Mouse (Mus musculus) adrenal gland, postnatal 10 days (tissue): Measurements from ENCODE around the gene Cdk14. TPM values are rescaled to one million over a fixed set of nuclear protein-coding genes. Genes with fewer than 3 reads are reported as not detected.
"Not testable (repeated sequence)": the region's sequence is repeated elsewhere in the genome, so short reads cannot be mapped to it uniquely, and the experiment has no call there.

Experiments used
- DNase-seq: peaks from one replicate; pipeline ENCODE4 v3.0.0; 2021; ENCODE audit warnings: mixed read lengths
- total RNA-seq, 2 experiments: library from RNA; stranded (reverse); gene quantifications; 2 replicates each; pipeline ENCODE4 v1.2.3; 2021

Gene Cdk14
- total RNA-seq, 2 experiments from 2014 or later = 17.8 to 21.9 TPM

- no peak for DNase-seq
Measured at GRCm38 (mm10) chr5:5261725-5262296, 158.3 kb downstream of the Cdk14 start.

GRCm38 (mm10) chr5:5260966-5261724, 159.0 kb downstream of the Cdk14 start:
- DNase-seq = no peak

GRCm38 (mm10) chr5:5260309-5260708, 159.8 kb downstream of the Cdk14 start:
- DNase-seq = no peak

- DNase-seq = no peak
Measured at GRCm38 (mm10) chr5:5254391-5254790, 165.7 kb downstream of the Cdk14 start.

- no peak for DNase-seq
Measured at GRCm38 (mm10) chr5:5253177-5253576, 166.9 kb downstream of the Cdk14 start.

- no peak for DNase-seq
Measured at GRCm38 (mm10) chr5:5247671-5248070, 172.4 kb downstream of the Cdk14 start.

- DNase-seq = no peak
Measured at GRCm38 (mm10) chr5:5246534-5247175, 173.5 kb downstream of the Cdk14 start.

- no peak for DNase-seq
Measured at GRCm38 (mm10) chr5:5245182-5245581, 174.9 kb downstream of the Cdk14 start.

GRCm38 (mm10) chr5:5243648-5244047, 176.5 kb downstream of the Cdk14 start:
- DNase-seq = no peak

GRCm38 (mm10) chr5:5242704-5243103, 177.4 kb downstream of the Cdk14 start:
- DNase-seq = no peak

GRCm38 (mm10) chr5:5241088-5241487, 179.0 kb downstream of the Cdk14 start:
- no peak for DNase-seq

- no peak for DNase-seq
Measured at GRCm38 (mm10) chr5:5240121-5240520, 180.0 kb downstream of the Cdk14 start.

- not testable (repeated sequence) for DNase-seq
Measured at GRCm38 (mm10) chr5:5234935-5235334, 185.2 kb downstream of the Cdk14 start.

- DNase-seq = no peak
Measured at GRCm38 (mm10) chr5:5226966-5227365, 193.1 kb downstream of the Cdk14 start.

- no peak for DNase-seq
Measured at GRCm38 (mm10) chr5:5211780-5212135, 208.4 kb downstream of the Cdk14 start.

- DNase-seq = peak; percentile 34
Measured at GRCm38 (mm10) chr5:5211034-5211779, 208.9 kb downstream of the Cdk14 start.

GRCm38 (mm10) chr5:5208016-5208415, 212.1 kb downstream of the Cdk14 start:
- no peak for DNase-seq

- DNase-seq = no peak
Measured at GRCm38 (mm10) chr5:5206012-5206411, 214.1 kb downstream of the Cdk14 start.

- no peak for DNase-seq
Measured at GRCm38 (mm10) chr5:5194562-5195221, 225.4 kb downstream of the Cdk14 start.

GRCm38 (mm10) chr5:5189590-5189989, 230.5 kb downstream of the Cdk14 start:
- DNase-seq = no peak

GRCm38 (mm10) chr5:5185987-5186742, 233.9 kb downstream of the Cdk14 start:
- no peak for DNase-seq

GRCm38 (mm10) chr5:5185521-5185920, 234.6 kb downstream of the Cdk14 start:
- DNase-seq = no peak
